Mouse (Mus musculus) liver, embryonic 11.5 days (tissue): ENCODE measurements around the gene Rpl36al. TPM values are rescaled to one million over a fixed set of nuclear protein-coding genes. Genes with fewer than 3 reads are reported as not detected.

Source experiments
- ATAC-seq: fragments of 200-750 bp; cut with Nextera tagmentation; replicated peaks from 2 replicates; pipeline ENCODE4 v1.8.0; 2017; ENCODE audit warnings: moderate number of reproducible peaks, mild to moderate bottlenecking, moderate TSS enrichment, moderate library complexity; ENCODE audit not compliant: low FRiP score
- DNase-seq: peaks from one replicate; pipeline ENCODE4 v3.0.0-alpha.2; 2017; ENCODE audit warnings: low spot score
- H3K27ac ChIP-seq: fragments of 300-500 bp; sonication (generic); 2 replicates; pipeline ENCODE4 v1.5.1; 2014; ENCODE audit warnings: mild to moderate bottlenecking, low read depth, low read length, control low read depth
- H3K27me3 ChIP-seq: fragments of 300-500 bp; sonication (generic); replicated peaks from 2 replicates; pipeline ENCODE4 v1.6.1; 2014; ENCODE audit warnings: low read length, mixed read lengths; ENCODE audit not compliant: control insufficient read depth, insufficient read depth
- H3K36me3 ChIP-seq: fragments of 300-500 bp; sonication (generic); 2 replicates; pipeline ENCODE4 v1.6.1; 2014; ENCODE audit warnings: mild to moderate bottlenecking, low read length, moderate library complexity, mixed read lengths; ENCODE audit not compliant: control insufficient read depth, insufficient read depth
- H3K4me1 ChIP-seq: fragments of 300-500 bp; sonication (generic); replicated peaks from 2 replicates; pipeline ENCODE4 v1.6.1; 2014; ENCODE audit warnings: low read length, mixed read lengths; ENCODE audit not compliant: control insufficient read depth, insufficient read depth
- H3K4me2 ChIP-seq: fragments of 300-500 bp; sonication (generic); 2 replicates; pipeline ENCODE4 v1.6.1; 2014; ENCODE audit warnings: mild to moderate bottlenecking, control low read depth, moderate library complexity
- H3K4me3 ChIP-seq: fragments of 300-500 bp; sonication (generic); 2 replicates; pipeline ENCODE4 v1.5.1; 2014; ENCODE audit warnings: low read depth, low read length, control low read depth
- H3K9ac ChIP-seq: fragments of 300-500 bp; sonication (generic); 2 replicates; pipeline ENCODE4 v1.6.1; 2014; ENCODE audit warnings: low read depth, low read length, control low read depth
- H3K9me3 ChIP-seq: fragments of 300-500 bp; sonication (generic); 2 replicates; pipeline ENCODE4 v1.6.1; 2016; ENCODE audit warnings: low read length, inconsistent platforms, mixed read lengths; ENCODE audit not compliant: control insufficient read depth
- WGBS: fragments of 180-500 bp; shearing (Covaris S2); extraction: QIAGEN DNeasy Blood & Tissue Kit; methylation state at CpG from one replicate; pipeline ENCODE4 v1.1.7; 2014; 5-methylcytosine and 5-hydroxymethylcytosine counted together
- polyA plus RNA-seq: library from polyadenylated mRNA; unstranded; fragments of >200 nt; fragmentation: Nextera tagmentation; extraction: Ambion mirVana; gene quantifications from 2 replicates; pipeline ENCODE4 v1.2.1, GENCODE M21; 2014

Gene Rpl36al
- 999 and 1,044 TPM in 2 replicates for polyA plus RNA-seq

- WGBS = under 1% methylated on average over 83 of the region's 84 CpGs
- H3K4me2 ChIP-seq = peak within 1 kb of the TSS; percentile 98
- peak within 1 kb of the TSS; percentile 89 for H3K27ac ChIP-seq
- peak within 1 kb of the TSS; percentile 91 for H3K9ac ChIP-seq
- peaks cover 12% of the 10 kb centered on the region for H3K4me1 ChIP-seq
- peak within 1 kb of the TSS; percentile 94 for H3K4me3 ChIP-seq
- DNase-seq (peak; percentile 95), ATAC-seq (peak; percentile 97)
- H3K36me3 ChIP-seq = peaks cover 14% of the 10 kb centered on the region; the same call in 1 of the 2 replicates
- no peaks in the 10 kb centered on the region for H3K9me3 ChIP-seq
- H3K27me3 ChIP-seq = no peaks in the 10 kb centered on the region
Observed at GRCm38 (mm10) chr12:69183583-69184308, at the start of gene Rpl36al, which contains the start of gene Mgat2. Gene Rpl36al, minus strand, starts transcription at chr12:69184083. Gene Mgat2, plus strand, starts transcription at chr12:69184157.

- no peak overlapping the region for H3K4me2 ChIP-seq
- no peak overlapping the region for H3K9ac ChIP-seq
- ATAC-seq (no peak), DNase-seq (no peak)
- no peaks in the 10 kb centered on the region for H3K36me3 ChIP-seq
- no peak overlapping the region for H3K4me3 ChIP-seq
- 57% methylated on average over 2 of the region's 2 CpGs for WGBS
- peaks cover 8% of the 10 kb centered on the region; the same call in 1 of the 2 replicates for H3K4me1 ChIP-seq
- no peaks in the 10 kb centered on the region for H3K27me3 ChIP-seq
- no peak overlapping the region for H3K27ac ChIP-seq
- no peaks in the 10 kb centered on the region for H3K9me3 ChIP-seq
Observed at GRCm38 (mm10) chr12:69229251-69229650, 45.4 kb upstream of the Rpl36al start.

- H3K4me3 ChIP-seq = peak within 1 kb of the TSS; percentile 58
- peak; percentile 93 for ATAC-seq
- peak within 1 kb of the TSS; percentile 64 for H3K27ac ChIP-seq
- no peaks in the 10 kb centered on the region for H3K36me3 ChIP-seq
- peak; percentile 93 for DNase-seq
- H3K9ac ChIP-seq = peak within 1 kb of the TSS; percentile 69
- under 1% methylated on average over 37 of the region's 37 CpGs for WGBS
- H3K4me2 ChIP-seq = peak within 1 kb of the TSS; percentile 77
- peaks cover 8% of the 10 kb centered on the region; the same call in 1 of the 2 replicates for H3K4me1 ChIP-seq
- no peaks in the 10 kb centered on the region for H3K27me3 ChIP-seq
- no peaks in the 10 kb centered on the region for H3K9me3 ChIP-seq
Observed at GRCm38 (mm10) chr12:69227776-69228466, 44.0 kb upstream of the Rpl36al start, which contains the start of gene Pole2. Gene Pole2, minus strand, starts transcription at chr12:69228195.

GRCm38 (mm10) chr12:69220613-69221277 is 36.9 kb upstream of the Rpl36al start:
- WGBS = 88% methylated on average over 19 of the region's 19 CpGs

GRCm38 (mm10) chr12:69216587-69216986 is 32.7 kb upstream of the Rpl36al start:
- Histone ChIP-seq H3K4me1 (no peaks in the 10 kb centered on the region), H3K9ac (no peak overlapping the region), H3K4me3 (no peak overlapping the region), H3K27ac (no peak overlapping the region), H3K4me2 (no peak overlapping the region), H3K36me3 (peaks cover 47% of the 10 kb centered on the region), H3K9me3 (no peaks in the 10 kb centered on the region), H3K27me3 (no peaks in the 10 kb centered on the region)
- ATAC-seq (no peak), DNase-seq (no peak)
- WGBS = 92% methylated on average over 7 of the region's 7 CpGs

More at GRCm38 (mm10) chr12:69220613-69221277, 36.9 kb upstream of the Rpl36al start:
- ATAC-seq (0 out of 2 replicates have a peak, but pooled peaks have one; percentile 36), DNase-seq (no peak)
- Histone ChIP-seq H3K9me3 (no peaks in the 10 kb centered on the region), H3K9ac (no peak overlapping the region), H3K27me3 (no peaks in the 10 kb centered on the region), H3K27ac (no peak overlapping the region), H3K4me1 (no peaks in the 10 kb centered on the region), H3K4me3 (no peak overlapping the region), H3K36me3 (peaks cover 30% of the 10 kb centered on the region; the same call in 1 of the 2 replicates), H3K4me2 (no peak overlapping the region)

GRCm38 (mm10) chr12:69215000-69215785 is 31.3 kb upstream of the Rpl36al start:
- Histone ChIP-seq H3K4me1 (no peaks in the 10 kb centered on the region), H3K9ac (no peak overlapping the region), H3K36me3 (peaks cover 40% of the 10 kb centered on the region), H3K4me3 (no peak overlapping the region), H3K27ac (no peak overlapping the region), H3K4me2 (no peak overlapping the region), H3K9me3 (no peaks in the 10 kb centered on the region), H3K27me3 (no peaks in the 10 kb centered on the region)
- ATAC-seq (no peak), DNase-seq (no peak)
- WGBS = 94% methylated on average over 3 of the region's 3 CpGs

- Histone ChIP-seq H3K9ac (no peak overlapping the region), H3K4me2 (no peak overlapping the region), H3K36me3 (peaks cover 40% of the 10 kb centered on the region), H3K27ac (no peak overlapping the region), H3K4me1 (no peaks in the 10 kb centered on the region), H3K27me3 (no peaks in the 10 kb centered on the region), H3K4me3 (no peak overlapping the region), H3K9me3 (no peaks in the 10 kb centered on the region)
- ATAC-seq (no peak), DNase-seq (no peak)
- WGBS = 83% methylated on average over 7 of the region's 7 CpGs
Observed at GRCm38 (mm10) chr12:69214393-69214792, 30.5 kb upstream of the Rpl36al start.
